11 mouse cellular contexts compared by ENCODE assay signal in the genomic region with DNA sequence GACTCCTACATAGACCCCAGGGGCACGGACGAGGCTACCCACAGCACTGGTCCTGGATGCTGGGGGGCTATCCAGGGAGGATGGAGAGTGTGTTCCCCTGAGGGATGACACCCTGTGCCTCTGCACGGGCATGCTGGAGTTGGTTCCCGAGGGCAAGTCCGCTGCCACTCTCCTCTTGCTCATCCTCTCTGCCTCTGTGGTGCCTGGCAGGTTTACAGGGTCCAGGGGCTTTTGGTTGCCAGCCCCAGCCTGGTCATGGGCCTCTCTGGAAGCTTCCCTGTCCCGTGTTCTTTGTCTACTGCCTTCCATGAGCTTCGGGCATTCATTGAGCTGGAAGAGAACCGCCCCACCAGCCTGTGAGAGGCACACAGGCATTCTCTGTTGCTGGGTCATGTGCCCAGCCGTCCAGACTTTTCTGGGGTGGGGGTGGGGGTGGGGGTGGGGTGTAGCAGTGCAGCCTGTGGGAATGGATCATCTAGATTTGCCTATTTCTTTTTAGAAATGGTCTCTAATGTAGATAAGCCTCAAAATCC. TPM values are rescaled to one million over a fixed set of nuclear protein-coding genes. Genes with fewer than 3 reads are reported as not detected.
DNase-seq lines count a peak whose midpoint lies in the region; ATAC-seq lines count a peak whose summit lies in the region.
"Had no signal": no experiment of that assay in that cellular context is flagged by ENCODE, and none has a peak within 500 bp of the region (broad histone marks: within the 10 kb centered on the region; RNA-seq: fewer than 3 reads in every experiment).

A gene (minus strand): TSS at position 377 of the 533 bp plus-strand sequence.

- ATAC-seq in heart, embryonic 12.5 days (ENCODE audit: insufficient number of reproducible peaks, low FRiP score): no peak
- ATAC-seq in neural tube, embryonic 11.5 days (ENCODE audit: insufficient read depth, low FRiP score, low TSS enrichment): no peak
- ATAC-seq in hindbrain, embryonic 12.5 days (ENCODE audit: low FRiP score): peak; percentile 48; the same call in 1 of the 2 replicates
- ATAC-seq in midbrain, embryonic 15.5 days (replicated peaks): 0 out of 2 replicates have a peak, but pooled peaks have one; percentile 33
- ATAC-seq in kidney, embryonic 16.5 days (ENCODE audit: low FRiP score, low TSS enrichment): no peak; the same call in 1 of the 2 replicates
- ATAC-seq in erythroid progenitor cell, adult 5-6 weeks (replicated peaks; ENCODE audit: low FRiP score, poor library complexity, severe bottlenecking): no peak

- peak within 1 kb of the TSS; percentile 65 for H3K27ac ChIP-seq in heart, embryonic 12.5 days (ENCODE audit: poor library complexity, severe bottlenecking)
- no peak within 1 kb of the TSS for H3K27ac ChIP-seq in neural tube, embryonic 11.5 days (ENCODE audit: low read depth, low read length)
- peak within 1 kb of the TSS; percentile 55; the same call in 1 of the 2 replicates for H3K27ac ChIP-seq in hindbrain, embryonic 12.5 days
- no peak within 1 kb of the TSS for H3K27ac ChIP-seq in midbrain, embryonic 15.5 days
- H3K27ac ChIP-seq in kidney, embryonic 16.5 days (ENCODE audit: low read length): no peak within 1 kb of the TSS

- peaks cover 46% of the 10 kb centered on the region for H3K4me1 ChIP-seq in heart, embryonic 12.5 days (replicated peaks)
- H3K4me1 ChIP-seq in neural tube, embryonic 11.5 days (ENCODE audit: control insufficient read depth, insufficient read depth, low read length): no peaks in the 10 kb centered on the region
- H3K4me1 ChIP-seq in hindbrain, embryonic 12.5 days: peaks cover 18% of the 10 kb centered on the region
- H3K4me1 ChIP-seq in midbrain, embryonic 15.5 days: peaks cover 13% of the 10 kb centered on the region; the same call in 1 of the 2 replicates
- peaks cover 14% of the 10 kb centered on the region for H3K4me1 ChIP-seq in kidney, embryonic 16.5 days (ENCODE audit: insufficient read depth, low read length)

- H3K4me3 ChIP-seq in heart, embryonic 12.5 days: no peak within 1 kb of the TSS
- no peak within 1 kb of the TSS for H3K4me3 ChIP-seq in neural tube, embryonic 11.5 days (ENCODE audit: low read depth, low read length)
- H3K4me3 ChIP-seq in hindbrain, embryonic 12.5 days: no peak within 1 kb of the TSS
- H3K4me3 ChIP-seq in midbrain, embryonic 15.5 days: no peak within 1 kb of the TSS
- no peak within 1 kb of the TSS for H3K4me3 ChIP-seq in kidney, embryonic 16.5 days (ENCODE audit: low read length)
- H3K4me3 ChIP-seq: megakaryocyte, embryonic 14.5 days had no signal

- WGBS in heart, embryonic 12.5 days: 75% methylated on average over 9 of the region's 9 CpGs
- WGBS in neural tube, embryonic 11.5 days: 83% methylated on average over 9 of the region's 9 CpGs
- WGBS in hindbrain, embryonic 12.5 days: 75% methylated on average over 9 of the region's 9 CpGs
- 72% methylated on average over 9 of the region's 9 CpGs for WGBS in midbrain, embryonic 15.5 days
- WGBS in kidney, embryonic 16.5 days: 85% methylated on average over 9 of the region's 9 CpGs

- DNase-seq in heart, postnatal 36 days: no peak
- DNase-seq in neural tube, embryonic 11.5 days (ENCODE audit: low spot score): peak; percentile 4
- no peak for DNase-seq in neural tube, embryonic 10.5 days (ENCODE audit: extremely low spot score, low spot score)
- DNase-seq: lung, adult 18-20 months had no signal

- H3K9me3 ChIP-seq in heart, embryonic 12.5 days (replicated peaks): no peaks in the 10 kb centered on the region
- H3K9me3 ChIP-seq in neural tube, embryonic 11.5 days (ENCODE audit: control insufficient read depth, low read length): no peaks in the 10 kb centered on the region
- H3K9me3 ChIP-seq in hindbrain, embryonic 12.5 days (replicated peaks): no peaks in the 10 kb centered on the region
- H3K9me3 ChIP-seq in midbrain, embryonic 15.5 days: no peaks in the 10 kb centered on the region
- no peaks in the 10 kb centered on the region for H3K9me3 ChIP-seq in kidney, embryonic 16.5 days (ENCODE audit: low read length)
- H3K9me3 ChIP-seq: megakaryocyte, embryonic 14.5 days had no signal

- H3K36me3 ChIP-seq in heart, embryonic 12.5 days: peaks cover 6% of the 10 kb centered on the region
- H3K36me3 ChIP-seq in neural tube, embryonic 11.5 days (ENCODE audit: control insufficient read depth, insufficient read depth, low read length): no peaks in the 10 kb centered on the region
- H3K36me3 ChIP-seq in hindbrain, embryonic 12.5 days: no peaks in the 10 kb centered on the region
- H3K36me3 ChIP-seq in midbrain, embryonic 15.5 days (replicated peaks): no peaks in the 10 kb centered on the region
- H3K36me3 ChIP-seq in kidney, embryonic 16.5 days (ENCODE audit: insufficient read depth, low read length): no peaks in the 10 kb centered on the region

- no peaks in the 10 kb centered on the region for H3K27me3 ChIP-seq in heart, embryonic 12.5 days (replicated peaks)
- no peaks in the 10 kb centered on the region for H3K27me3 ChIP-seq in neural tube, embryonic 11.5 days (ENCODE audit: control insufficient read depth, insufficient read depth, low read length)
- H3K27me3 ChIP-seq in hindbrain, embryonic 12.5 days: no peaks in the 10 kb centered on the region
- H3K27me3 ChIP-seq in midbrain, embryonic 15.5 days (replicated peaks): no peaks in the 10 kb centered on the region
- no peaks in the 10 kb centered on the region for H3K27me3 ChIP-seq in kidney, embryonic 16.5 days (ENCODE audit: insufficient read depth, low read length)

- H3K4me2 ChIP-seq in heart, embryonic 12.5 days: no peak within 1 kb of the TSS; the same call in 1 of the 2 replicates
- H3K4me2 ChIP-seq in neural tube, embryonic 11.5 days (ENCODE audit: low read depth): no peak within 1 kb of the TSS
- H3K4me2 ChIP-seq in hindbrain, embryonic 12.5 days (replicated peaks): no peak within 1 kb of the TSS
- H3K4me2 ChIP-seq in midbrain, embryonic 15.5 days: no peak within 1 kb of the TSS
- no peak within 1 kb of the TSS for H3K4me2 ChIP-seq in kidney, embryonic 16.5 days (replicated peaks; ENCODE audit: low read depth, low read length)

- intact Hi-C loops in heart, postnatal 36 days (cut with DNase I): no loop called here

- no peak within 1 kb of the TSS for H3K9ac ChIP-seq in heart, embryonic 12.5 days
- no peak within 1 kb of the TSS for H3K9ac ChIP-seq in neural tube, embryonic 11.5 days (ENCODE audit: low read length)
- 0 out of 2 replicates have a peak within 1 kb of the TSS, but pooled peaks have one; percentile 8 for H3K9ac ChIP-seq in hindbrain, embryonic 12.5 days
- H3K9ac ChIP-seq in midbrain, embryonic 15.5 days: no peak within 1 kb of the TSS
- no peak within 1 kb of the TSS for H3K9ac ChIP-seq in kidney, embryonic 16.5 days (replicated peaks; ENCODE audit: low read length)

RNA-seq across cellular contexts. Expression of the gene that starts here (rescaled TPM):
- polyA plus RNA-seq in heart, embryonic 12.5 days (2016; fragmentation: Nextera tagmentation; extraction: Ambion mirVana): 0.37 and 0.68 TPM in 2 replicates
- total RNA-seq in heart, postnatal 36 days (2021): under 1 TPM; 0.28 to 0.60 TPM
- 0.74 and 0.92 TPM in 2 replicates for polyA plus RNA-seq in neural tube, embryonic 11.5 days (2014; fragmentation: Nextera tagmentation; extraction: Ambion mirVana)
- polyA plus RNA-seq in hindbrain, embryonic 12.5 days (2016; fragmentation: Nextera tagmentation; extraction: Ambion mirVana): 2.1 and 2.2 TPM in 2 replicates
- 1.9 and 2.3 TPM in 2 replicates for polyA plus RNA-seq in midbrain, embryonic 15.5 days (2015; fragmentation: Nextera tagmentation; extraction: Ambion mirVana)
- polyA plus RNA-seq in kidney, embryonic 16.5 days (2015; fragmentation: Nextera tagmentation; extraction: Ambion mirVana): 0.54 and 0.57 TPM in 2 replicates
- total RNA-seq in erythroid progenitor cell, adult 5-6 weeks (2015; ENCODE audit: low replicate concordance): 1.8 and 2.1 TPM in 2 replicates
- 5.4 TPM in 1 of 2 replicates, not detected in the other for total RNA-seq in erythroid progenitor cell, adult 5-6 weeks (2017; ENCODE audit: low replicate concordance)
- total RNA-seq: ES-E14 had no signal

Comparison
In these comparisons a context has a peak if more than half of its experiments do, and no peak if none do; other contexts are left out.
1. Peak in DNase-seq in neural tube, embryonic 11.5 days; RNA of the gene not detected or under 1 TPM.
2. ATAC-seq: peak in hindbrain, embryonic 12.5 days (single experiment) and midbrain, embryonic 15.5 days (single experiment); none in heart, embryonic 12.5 days (single experiment), neural tube, embryonic 11.5 days (single experiment), kidney, embryonic 16.5 days (single experiment) and erythroid progenitor cell, adult 5-6 weeks (single experiment).
3. H3K27ac ChIP-seq: peak in heart, embryonic 12.5 days (single experiment) and hindbrain, embryonic 12.5 days (single experiment); none in neural tube, embryonic 11.5 days (single experiment), midbrain, embryonic 15.5 days (single experiment) and kidney, embryonic 16.5 days (single experiment).